Mouse (Mus musculus): Measurements from ENCODE around the gene Acsl1. TPM values are rescaled to one million over a fixed set of nuclear protein-coding genes. Genes with fewer than 3 reads are reported as not detected.
A peak's percentile ranks its signal among the peaks of the same experiment; 100 is the strongest.

Acsl1 gene
- polyA plus RNA-seq, 1 experiment from 2014 or later, result 15.7 TPM

GRCm38 (mm10) chr8:46484077-46484476 is 13.2 kb downstream of the Acsl1 start:
- Histone ChIP-seq H3K9me3 (ENCODE audit: low read depth, low read length) (no peaks in the 10 kb centered on the region), H3K4me3 (ENCODE audit: low read depth, low read length) (no peak overlapping the region), H3K4me2 (no peak overlapping the region), H3K27me3 (ENCODE audit: insufficient read depth, low read length) (no peaks in the 10 kb centered on the region), H3K4me1 (ENCODE audit: insufficient read depth) (no peaks in the 10 kb centered on the region; the same call in none of the 2 replicates), H3K27ac (ENCODE audit: low read depth) (no peak overlapping the region), H3K9ac (no peak overlapping the region), H3K36me3 (ENCODE audit: insufficient read depth) (no peaks in the 10 kb centered on the region)
- no peak for ATAC-seq (ENCODE audit: insufficient read depth)
- 28% methylated on average over 4 of the region's 4 CpGs for WGBS
- TF ChIP-seq CTCF (IDR thresholded peaks at IDR 0.05; ENCODE audit: low read depth), result no peak
- no peak for DNase-seq

- no peaks in the 10 kb centered on the region for H3K9me3 ChIP-seq (ENCODE audit: low read depth, low read length)
- H3K27ac ChIP-seq (ENCODE audit: low read depth), result no peak overlapping the region
- no peak overlapping the region for H3K9ac ChIP-seq
- H3K4me1 ChIP-seq (ENCODE audit: insufficient read depth), result no peaks in the 10 kb centered on the region; the same call in none of the 2 replicates
- H3K36me3 ChIP-seq (ENCODE audit: insufficient read depth), result no peaks in the 10 kb centered on the region
- TF ChIP-seq CTCF (IDR thresholded peaks at IDR 0.05; ENCODE audit: low read depth), result no peak
- WGBS, result 84% methylated on average over 8 of the region's 8 CpGs
- ATAC-seq (ENCODE audit: insufficient read depth), result no peak
- H3K27me3 ChIP-seq (ENCODE audit: insufficient read depth, low read length), result no peaks in the 10 kb centered on the region
- no peak overlapping the region for H3K4me2 ChIP-seq
- H3K4me3 ChIP-seq (ENCODE audit: low read depth, low read length), result no peak overlapping the region
- no peak for DNase-seq
These were observed 14.2 kb downstream of the Acsl1 start for GRCm38 (mm10) chr8:46484931-46485463.

GRCm38 (mm10) chr8:46488085-46488561 is 17.3 kb downstream of the Acsl1 start:
- Histone ChIP-seq H3K4me3 (ENCODE audit: low read depth, low read length) (no peak overlapping the region), H3K27me3 (ENCODE audit: insufficient read depth, low read length) (no peaks in the 10 kb centered on the region), H3K36me3 (ENCODE audit: insufficient read depth) (no peaks in the 10 kb centered on the region), H3K4me2 (no peak overlapping the region), H3K9ac (no peak overlapping the region), H3K9me3 (ENCODE audit: low read depth, low read length) (no peaks in the 10 kb centered on the region), H3K27ac (ENCODE audit: low read depth) (no peak overlapping the region), H3K4me1 (ENCODE audit: insufficient read depth) (no peaks in the 10 kb centered on the region; the same call in 1 of the 2 replicates)
- no peak for TF ChIP-seq CTCF (IDR thresholded peaks at IDR 0.05; ENCODE audit: low read depth)
- no peak for ATAC-seq (ENCODE audit: insufficient read depth)
- DNase-seq, result peak; percentile 22
- 33% methylated on average over 7 of the region's 7 CpGs for WGBS

GRCm38 (mm10) chr8:46489196-46489595 is 18.4 kb downstream of the Acsl1 start:
- Histone ChIP-seq H3K4me3 (ENCODE audit: low read depth, low read length) (no peak overlapping the region), H3K36me3 (ENCODE audit: insufficient read depth) (no peaks in the 10 kb centered on the region), H3K9ac (no peak overlapping the region), H3K27me3 (ENCODE audit: insufficient read depth, low read length) (no peaks in the 10 kb centered on the region), H3K4me1 (ENCODE audit: insufficient read depth) (no peaks in the 10 kb centered on the region; the same call in 1 of the 2 replicates), H3K27ac (ENCODE audit: low read depth) (no peak overlapping the region), H3K4me2 (no peak overlapping the region), H3K9me3 (ENCODE audit: low read depth, low read length) (no peaks in the 10 kb centered on the region)
- 52% methylated on average over 1 of the region's 1 CpGs for WGBS
- ATAC-seq (ENCODE audit: insufficient read depth) (no peak), DNase-seq (no peak)
- no peak for TF ChIP-seq CTCF (IDR thresholded peaks at IDR 0.05; ENCODE audit: low read depth)

- Histone ChIP-seq H3K4me1 (ENCODE audit: insufficient read depth) (no peaks in the 10 kb centered on the region), H3K36me3 (ENCODE audit: insufficient read depth) (no peaks in the 10 kb centered on the region), H3K9ac (no peak overlapping the region), H3K9me3 (ENCODE audit: low read depth, low read length) (no peaks in the 10 kb centered on the region), H3K4me2 (no peak overlapping the region), H3K4me3 (ENCODE audit: low read depth, low read length) (no peak overlapping the region), H3K27me3 (ENCODE audit: insufficient read depth, low read length) (no peaks in the 10 kb centered on the region), H3K27ac (ENCODE audit: low read depth) (no peak overlapping the region)
- 86% methylated on average over 8 of the region's 8 CpGs for WGBS
- DNase-seq, result no peak
- TF ChIP-seq CTCF (IDR thresholded peaks at IDR 0.05; ENCODE audit: low read depth), result no peak
- ATAC-seq (ENCODE audit: insufficient read depth), result no peak
These were observed 19.4 kb downstream of the Acsl1 start for GRCm38 (mm10) chr8:46490250-46490649.

- H3K9me3 ChIP-seq (ENCODE audit: low read depth, low read length), result no peaks in the 10 kb centered on the region
- H3K4me1 ChIP-seq (ENCODE audit: insufficient read depth), result no peaks in the 10 kb centered on the region
- no peak overlapping the region for H3K27ac ChIP-seq (ENCODE audit: low read depth)
- WGBS, result 70% methylated on average over 6 of the region's 6 CpGs
- H3K4me2 ChIP-seq, result no peak overlapping the region
- H3K36me3 ChIP-seq (ENCODE audit: insufficient read depth), result no peaks in the 10 kb centered on the region
- no peak overlapping the region for H3K4me3 ChIP-seq (ENCODE audit: low read depth, low read length)
- DNase-seq (no peak), ATAC-seq (ENCODE audit: insufficient read depth) (no peak)
- no peak for TF ChIP-seq CTCF (IDR thresholded peaks at IDR 0.05; ENCODE audit: low read depth)
- no peaks in the 10 kb centered on the region for H3K27me3 ChIP-seq (ENCODE audit: insufficient read depth, low read length)
- H3K9ac ChIP-seq, result no peak overlapping the region
These were observed 20.0 kb downstream of the Acsl1 start for GRCm38 (mm10) chr8:46490821-46491220.

- no peak for TF ChIP-seq CTCF (IDR thresholded peaks at IDR 0.05; ENCODE audit: low read depth)
- H3K4me1 ChIP-seq (ENCODE audit: insufficient read depth), result no peaks in the 10 kb centered on the region
- no peak overlapping the region for H3K9ac ChIP-seq
- H3K4me2 ChIP-seq, result no peak overlapping the region
- 84% methylated on average over 11 of the region's 11 CpGs for WGBS
- H3K27ac ChIP-seq (ENCODE audit: low read depth), result no peak overlapping the region
- DNase-seq (no peak), ATAC-seq (ENCODE audit: insufficient read depth) (no peak)
- H3K4me3 ChIP-seq (ENCODE audit: low read depth, low read length), result no peak overlapping the region
- H3K27me3 ChIP-seq (ENCODE audit: insufficient read depth, low read length), result no peaks in the 10 kb centered on the region
- H3K9me3 ChIP-seq (ENCODE audit: low read depth, low read length), result no peaks in the 10 kb centered on the region
- H3K36me3 ChIP-seq (ENCODE audit: insufficient read depth), result no peaks in the 10 kb centered on the region
These were observed 22.8 kb downstream of the Acsl1 start for GRCm38 (mm10) chr8:46493495-46494170.

Data from lung, embryonic 14.5 days (tissue).